Mouse (Mus musculus) G1E (cell line): ENCODE measurements around the gene Mllt10.
A peak's percentile ranks its signal among the peaks of the same experiment; 100 is the strongest.

ENCODE experiments used
- CTCF ChIP-seq: IDR thresholded peaks from 2 replicates; pipeline ENCODE4 v1.5.1; 2012; ENCODE audit warnings: low read depth, low read length, inconsistent platforms, mixed read lengths
- GATA1 ChIP-seq: IDR thresholded peaks from 2 replicates; pipeline ENCODE4 v1.6.1; 2012; ENCODE audit warnings: borderline replicate concordance, low read length, inconsistent platforms, mixed read lengths
- POLR2AphosphoS5 ChIP-seq: IDR thresholded peaks from 2 replicates; pipeline ENCODE4 v1.6.1; 2012; ENCODE audit warnings: low read depth, low read length, inconsistent platforms; ENCODE audit not compliant: insufficient replicate concordance
- TAL1 ChIP-seq: conservative IDR thresholded peaks from 2 replicates; pipeline ENCODE4 v1.6.1; 2012; ENCODE audit warnings: low read depth, low read length, inconsistent platforms, mixed read lengths

- TF ChIP-seq TAL1 = no peak
- TF ChIP-seq CTCF = peak; percentile 56
- TF ChIP-seq POLR2AphosphoS5 = no peak
- no peak for TF ChIP-seq GATA1
Observed at GRCm38 (mm10) chr2:18205118-18205517, 150.1 kb downstream of the Mllt10 start.
